Mouse (Mus musculus) layer of hippocampus, adult 2 months (tissue): ENCODE measurements at regions not wholly inside any gene's neighbourhood (a gene's known extent, or its start where the extent isn't known, plus 50 kb on each side); places are given as distances from the start of the nearest gene placed in this dataset.

Experiments
- DNase-seq, 2 experiments: peaks; one replicate each; pipeline ENCODE4 v3.0.0; 2022; ENCODE audit warnings: low spot score in 2 of 2
- H3K27ac ChIP-seq: fragments of 200-600 bp; 2 replicates; pipeline ENCODE4 v1.8.1; 2022
- H3K4me3 ChIP-seq: fragments of 200-600 bp; 2 replicates; pipeline ENCODE4 v1.8.1; 2022; ENCODE audit warnings: mild to moderate bottlenecking
- CTCF ChIP-seq: fragments of 200-600 bp; conservative IDR thresholded peaks from 2 replicates; pipeline ENCODE4 v1.8.1; 2022; ENCODE audit warnings: antibody characterized with exemption, mild to moderate bottlenecking, moderate library complexity

GRCm38 (mm10) chr16:60941767-60942166 lies 336.4 kb upstream of the Epha6 start:
- Histone ChIP-seq H3K27ac (no peak overlapping the region), H3K4me3 (no peak overlapping the region)
- TF ChIP-seq CTCF: peak; percentile 54
- peak in 1 of 2 experiments; percentile 21 for DNase-seq
